Mouse (Mus musculus): Measurements from ENCODE around the gene Pde3a. TPM values are rescaled to one million over a fixed set of nuclear protein-coding genes. Genes with fewer than 3 reads are reported as not detected.
A peak's percentile ranks its signal among the peaks of the same experiment; 100 is the strongest.

The Pde3a gene
- polyA plus RNA-seq, 1 experiment from 2014 or later = 4.8 TPM

DNA sequence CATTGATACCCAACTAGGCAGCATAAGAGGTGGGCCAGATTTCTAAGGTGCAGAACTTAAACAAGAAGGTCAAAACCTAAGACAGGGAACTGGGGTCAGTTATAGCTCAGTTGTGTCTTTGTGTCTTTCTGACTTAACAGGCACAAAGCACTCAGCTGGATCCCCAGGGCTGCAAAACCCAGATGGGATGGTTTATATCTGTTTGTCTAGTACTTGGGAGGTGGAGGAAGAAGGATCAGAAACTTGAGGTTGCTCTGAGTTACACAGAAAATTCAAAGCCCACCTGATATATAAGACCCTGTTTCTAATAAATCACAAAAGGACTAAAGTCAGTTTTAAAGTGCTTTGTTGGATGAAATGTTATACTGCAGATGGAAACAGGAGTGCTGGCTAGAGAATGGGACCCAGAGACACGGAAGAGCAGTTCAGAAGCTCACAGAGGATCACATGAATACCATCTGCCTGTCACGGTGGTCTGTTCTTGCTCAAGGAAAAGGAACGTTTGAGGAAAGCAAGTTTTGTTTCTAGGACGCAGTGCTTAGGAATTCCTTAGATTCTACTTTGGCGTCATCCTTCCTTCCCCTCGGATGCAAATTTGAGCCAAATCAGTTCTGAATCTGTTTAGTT lies 16.2 kb upstream of the Pde3a start:
- Histone ChIP-seq H3K4me2 (ENCODE audit: low read depth, low read length) (no peak overlapping the region), H3K4me3 (ENCODE audit: low read depth, low read length) (no peak overlapping the region), H3K4me1 (ENCODE audit: control insufficient read depth, insufficient read depth, low read length) (no peaks in the 10 kb centered on the region), H3K27ac (replicated peaks; ENCODE audit: low read depth, low read length) (no peak overlapping the region), H3K36me3 (ENCODE audit: control insufficient read depth, insufficient read depth, low read length) (no peaks in the 10 kb centered on the region), H3K27me3 (replicated peaks; ENCODE audit: control insufficient read depth, insufficient read depth, low read length) (no peaks in the 10 kb centered on the region), H3K9ac (ENCODE audit: low read depth, low read length) (no peak overlapping the region), H3K9me3 (ENCODE audit: control insufficient read depth, low read length) (no peaks in the 10 kb centered on the region)
- ATAC-seq (ENCODE audit: low read depth) = no peak
- WGBS = 48% methylated on average over 6 of the region's 6 CpGs
- peak; percentile 68 for DNase-seq (ENCODE audit: low spot score)

DNA sequence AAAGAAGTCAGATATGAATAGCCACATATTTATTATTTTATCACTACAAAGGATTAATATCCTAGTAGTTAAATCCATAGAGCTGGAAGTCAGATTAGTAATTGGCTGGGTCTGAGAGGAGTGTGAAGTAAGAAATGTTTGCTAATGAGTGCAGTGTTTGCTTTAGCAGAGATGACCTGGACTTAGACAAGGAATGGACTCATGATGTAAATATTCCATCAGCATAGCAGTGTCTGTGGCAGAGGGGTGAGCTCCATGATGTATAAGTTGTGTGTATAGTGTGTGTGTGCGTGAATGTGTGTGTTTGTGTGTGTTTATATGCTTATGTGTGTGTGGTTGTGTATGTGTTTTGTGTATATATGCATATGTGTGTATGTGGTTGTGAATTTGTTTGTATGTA lies 7.3 kb upstream of the Pde3a start:
- no peak for DNase-seq (ENCODE audit: low spot score)
- H3K27me3 ChIP-seq (replicated peaks; ENCODE audit: control insufficient read depth, insufficient read depth, low read length) = no peaks in the 10 kb centered on the region
- H3K4me1 ChIP-seq (ENCODE audit: control insufficient read depth, insufficient read depth, low read length) = no peaks in the 10 kb centered on the region
- no peak overlapping the region for H3K4me2 ChIP-seq (ENCODE audit: low read depth, low read length)
- H3K9me3 ChIP-seq (ENCODE audit: control insufficient read depth, low read length) = no peaks in the 10 kb centered on the region
- H3K27ac ChIP-seq (replicated peaks; ENCODE audit: low read depth, low read length) = no peak overlapping the region
- H3K4me3 ChIP-seq (ENCODE audit: low read depth, low read length) = no peak overlapping the region
- no peak overlapping the region for H3K9ac ChIP-seq (ENCODE audit: low read depth, low read length)
- no peaks in the 10 kb centered on the region for H3K36me3 ChIP-seq (ENCODE audit: control insufficient read depth, insufficient read depth, low read length)
- 88% methylated on average over 1 of the region's 1 CpGs for WGBS
- ATAC-seq (ENCODE audit: low read depth) = no peak

DNA sequence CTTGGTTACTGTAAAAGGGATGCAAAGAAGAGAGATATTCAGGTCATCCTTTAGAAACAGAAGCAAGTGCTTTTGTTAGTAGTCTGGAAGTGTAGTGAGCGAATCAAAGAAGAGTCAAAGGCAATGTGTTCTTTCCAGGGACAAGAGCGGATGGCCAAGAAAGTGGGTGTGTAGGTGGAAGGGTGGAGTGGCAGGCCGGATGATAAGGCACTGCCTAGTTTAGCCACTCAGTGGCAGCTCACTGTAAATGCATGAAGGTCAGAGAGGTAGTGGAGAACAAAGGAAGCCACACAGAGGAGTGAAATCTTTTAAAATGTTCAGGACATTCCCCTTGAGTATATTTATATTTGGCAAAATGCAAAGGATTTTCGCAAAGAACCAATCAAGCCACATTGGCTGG lies 4.0 kb upstream of the Pde3a start:
- no peak for DNase-seq (ENCODE audit: low spot score)
- no peak overlapping the region for H3K4me3 ChIP-seq (ENCODE audit: low read depth, low read length)
- H3K9ac ChIP-seq (ENCODE audit: low read depth, low read length) = no peak overlapping the region
- peaks cover 5% of the 10 kb centered on the region; the same call in 1 of the 2 replicates for H3K27me3 ChIP-seq (replicated peaks; ENCODE audit: control insufficient read depth, insufficient read depth, low read length)
- no peaks in the 10 kb centered on the region for H3K4me1 ChIP-seq (ENCODE audit: control insufficient read depth, insufficient read depth, low read length)
- no peak overlapping the region for H3K27ac ChIP-seq (replicated peaks; ENCODE audit: low read depth, low read length)
- no peaks in the 10 kb centered on the region for H3K9me3 ChIP-seq (ENCODE audit: control insufficient read depth, low read length)
- no peaks in the 10 kb centered on the region for H3K36me3 ChIP-seq (ENCODE audit: control insufficient read depth, insufficient read depth, low read length)
- no peak overlapping the region for H3K4me2 ChIP-seq (ENCODE audit: low read depth, low read length)
- ATAC-seq (ENCODE audit: low read depth) = no peak
- 86% methylated on average over 4 of the region's 4 CpGs for WGBS

DNA sequence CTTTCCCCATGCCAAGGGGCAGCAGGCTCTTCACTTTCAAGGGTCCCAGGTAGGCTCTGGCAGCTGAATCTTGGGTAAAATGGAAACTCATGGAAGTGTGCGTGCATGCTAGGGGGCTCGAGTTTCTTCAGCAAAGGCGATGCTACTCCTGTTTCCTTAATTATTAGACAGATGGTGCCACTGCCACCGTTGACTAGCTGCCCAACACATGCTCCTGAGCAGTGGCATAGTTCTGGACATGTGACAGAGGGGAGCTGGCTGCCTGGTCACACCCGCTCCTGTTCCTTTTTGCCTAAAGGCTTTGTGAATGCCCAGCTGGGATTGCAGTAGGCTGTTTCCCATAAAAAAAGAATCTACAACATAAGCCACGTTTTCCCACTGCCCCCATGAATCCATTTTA lies 2.7 kb upstream of the Pde3a start:
- no peak for ATAC-seq (ENCODE audit: low read depth)
- Histone ChIP-seq H3K4me1 (ENCODE audit: control insufficient read depth, insufficient read depth, low read length) (no peaks in the 10 kb centered on the region; the same call in 1 of the 2 replicates), H3K4me2 (ENCODE audit: low read depth, low read length) (no peak overlapping the region)

DNA sequence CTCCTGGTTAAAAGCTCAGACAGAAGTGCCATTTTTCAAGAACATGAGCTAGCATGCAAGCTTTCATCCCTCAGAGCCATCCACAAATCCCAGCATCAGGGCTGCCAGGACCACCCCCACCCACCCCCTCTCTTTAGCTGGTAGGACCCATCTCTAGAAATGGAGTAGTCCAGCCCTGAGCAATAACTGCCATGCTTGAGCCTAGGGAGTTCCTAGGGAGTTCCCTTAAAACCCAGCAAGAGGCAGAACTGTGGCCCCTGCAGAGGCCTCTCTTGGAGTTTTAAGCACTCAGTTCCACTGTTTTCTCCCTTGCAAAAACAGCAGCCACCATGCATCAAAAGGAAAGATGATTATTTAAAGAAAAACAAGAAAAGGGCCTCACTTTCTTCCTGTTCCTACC lies 988 bp upstream of the Pde3a start:
- peaks cover 7% of the 10 kb centered on the region; the same call in 1 of the 2 replicates for H3K27me3 ChIP-seq (replicated peaks; ENCODE audit: control insufficient read depth, insufficient read depth, low read length)
- peak overlapping the region; percentile 81 for H3K9ac ChIP-seq (ENCODE audit: low read depth, low read length)
- H3K4me2 ChIP-seq (ENCODE audit: low read depth, low read length) = peak overlapping the region; percentile 87
- H3K4me3 ChIP-seq (ENCODE audit: low read depth, low read length) = peak overlapping the region; percentile 79
- DNase-seq (ENCODE audit: low spot score) (no peak), ATAC-seq (ENCODE audit: low read depth) (no peak)
- H3K36me3 ChIP-seq (ENCODE audit: control insufficient read depth, insufficient read depth, low read length) = no peaks in the 10 kb centered on the region
- H3K9me3 ChIP-seq (ENCODE audit: control insufficient read depth, low read length) = no peaks in the 10 kb centered on the region
- no peak overlapping the region for H3K27ac ChIP-seq (replicated peaks; ENCODE audit: low read depth, low read length)
- no peaks in the 10 kb centered on the region; the same call in 1 of the 2 replicates for H3K4me1 ChIP-seq (ENCODE audit: control insufficient read depth, insufficient read depth, low read length)

More for the DNA sequence above, 2.7 kb upstream of the Pde3a start:
- H3K9me3 ChIP-seq (ENCODE audit: control insufficient read depth, low read length) = no peaks in the 10 kb centered on the region
- H3K9ac ChIP-seq (ENCODE audit: low read depth, low read length) = no peak overlapping the region
- 64% methylated on average over 6 of the region's 6 CpGs for WGBS
- no peak overlapping the region for H3K27ac ChIP-seq (replicated peaks; ENCODE audit: low read depth, low read length)
- DNase-seq (ENCODE audit: low spot score) = no peak
- H3K4me3 ChIP-seq (ENCODE audit: low read depth, low read length) = no peak overlapping the region
- no peaks in the 10 kb centered on the region for H3K36me3 ChIP-seq (ENCODE audit: control insufficient read depth, insufficient read depth, low read length)
- peaks cover 7% of the 10 kb centered on the region; the same call in 1 of the 2 replicates for H3K27me3 ChIP-seq (replicated peaks; ENCODE audit: control insufficient read depth, insufficient read depth, low read length)

DNA sequence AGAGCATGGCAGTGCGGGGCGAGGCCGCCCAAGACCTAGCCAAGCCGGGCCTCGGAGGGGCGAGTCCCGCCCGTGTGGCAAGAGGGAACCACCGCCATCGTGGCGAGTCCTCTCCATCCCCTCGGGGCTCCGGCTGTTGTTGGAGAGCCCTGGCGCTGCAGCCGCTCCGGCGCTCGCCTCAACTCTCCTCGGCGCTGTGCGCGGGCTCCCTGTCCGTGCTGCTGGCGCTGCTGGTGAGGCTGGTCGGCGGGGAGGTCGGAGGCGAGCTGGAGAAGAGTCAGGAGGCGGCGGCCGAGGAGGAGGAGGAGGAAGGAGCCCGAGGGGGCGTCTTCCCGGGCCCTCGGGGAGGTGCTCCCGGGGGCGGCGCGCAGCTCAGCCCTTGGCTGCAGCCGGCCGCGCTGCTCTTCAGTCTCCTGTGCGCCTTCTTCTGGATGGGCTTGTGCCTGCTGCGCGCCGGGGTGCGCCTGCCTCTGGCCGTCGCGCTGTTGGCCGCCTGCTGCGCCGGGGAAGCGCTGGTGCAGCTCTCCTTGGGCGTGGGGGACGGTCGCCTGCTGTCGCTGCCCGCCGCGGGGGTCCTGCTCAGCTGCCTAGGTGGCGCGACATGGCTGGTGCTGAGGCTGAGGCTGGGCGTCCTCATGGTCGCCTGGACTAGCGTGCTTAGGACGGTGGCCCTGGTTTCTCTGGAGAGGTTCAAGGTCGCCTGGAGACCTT lies 671 bp downstream of the Pde3a start:
- H3K4me3 ChIP-seq (ENCODE audit: low read depth, low read length) = peak overlapping the region; percentile 79
- peak overlapping the region; percentile 87 for H3K4me2 ChIP-seq (ENCODE audit: low read depth, low read length)
- H3K9ac ChIP-seq (ENCODE audit: low read depth, low read length) = peak overlapping the region; percentile 81
- H3K9me3 ChIP-seq (ENCODE audit: control insufficient read depth, low read length) = no peaks in the 10 kb centered on the region
- DNase-seq (ENCODE audit: low spot score) = peak; percentile 79
- no peaks in the 10 kb centered on the region; the same call in 1 of the 2 replicates for H3K4me1 ChIP-seq (ENCODE audit: control insufficient read depth, insufficient read depth, low read length)
- peaks cover 7% of the 10 kb centered on the region; the same call in 1 of the 2 replicates for H3K27me3 ChIP-seq (replicated peaks; ENCODE audit: control insufficient read depth, insufficient read depth, low read length)
- peak overlapping the region; percentile 89 for H3K27ac ChIP-seq (replicated peaks; ENCODE audit: low read depth, low read length)
- WGBS = 0% methylated on average over 30 of the region's 68 CpGs
- ATAC-seq (ENCODE audit: low read depth) = peak; percentile 90
- H3K36me3 ChIP-seq (ENCODE audit: control insufficient read depth, insufficient read depth, low read length) = no peaks in the 10 kb centered on the region

DNA sequence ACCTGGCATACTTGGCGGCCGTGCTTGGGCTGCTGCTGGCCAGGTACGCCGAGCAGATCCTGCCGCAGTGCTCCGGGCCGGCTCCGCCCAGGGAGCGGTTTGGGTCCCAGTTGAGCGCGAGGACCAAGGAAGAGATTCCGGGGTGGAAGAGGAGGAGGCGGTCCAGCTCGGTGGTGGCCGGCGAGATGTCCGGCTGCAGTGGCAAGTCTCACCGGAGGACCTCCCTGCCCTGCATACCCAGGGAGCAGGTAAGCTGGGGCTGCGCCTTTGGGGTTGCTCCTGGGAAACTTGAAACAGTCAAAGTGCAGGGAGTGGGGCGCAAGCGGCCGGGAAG lies 1.2 kb downstream of the Pde3a start:
- Histone ChIP-seq H3K27me3 (replicated peaks; ENCODE audit: control insufficient read depth, insufficient read depth, low read length) (peaks cover 7% of the 10 kb centered on the region; the same call in 1 of the 2 replicates), H3K4me3 (ENCODE audit: low read depth, low read length) (peak overlapping the region; percentile 79), H3K9ac (ENCODE audit: low read depth, low read length) (peak overlapping the region; percentile 81), H3K36me3 (ENCODE audit: control insufficient read depth, insufficient read depth, low read length) (no peaks in the 10 kb centered on the region), H3K9me3 (ENCODE audit: control insufficient read depth, low read length) (no peaks in the 10 kb centered on the region), H3K27ac (replicated peaks; ENCODE audit: low read depth, low read length) (peak overlapping the region; percentile 89), H3K4me2 (ENCODE audit: low read depth, low read length) (peak overlapping the region; percentile 87), H3K4me1 (ENCODE audit: control insufficient read depth, insufficient read depth, low read length) (peaks cover 5% of the 10 kb centered on the region; the same call in 1 of the 2 replicates)
- no peak for DNase-seq (ENCODE audit: low spot score)
- WGBS = under 1% methylated on average over 19 of the region's 22 CpGs
- ATAC-seq (ENCODE audit: low read depth) = no peak; the same call in 1 of the 2 replicates

DNA sequence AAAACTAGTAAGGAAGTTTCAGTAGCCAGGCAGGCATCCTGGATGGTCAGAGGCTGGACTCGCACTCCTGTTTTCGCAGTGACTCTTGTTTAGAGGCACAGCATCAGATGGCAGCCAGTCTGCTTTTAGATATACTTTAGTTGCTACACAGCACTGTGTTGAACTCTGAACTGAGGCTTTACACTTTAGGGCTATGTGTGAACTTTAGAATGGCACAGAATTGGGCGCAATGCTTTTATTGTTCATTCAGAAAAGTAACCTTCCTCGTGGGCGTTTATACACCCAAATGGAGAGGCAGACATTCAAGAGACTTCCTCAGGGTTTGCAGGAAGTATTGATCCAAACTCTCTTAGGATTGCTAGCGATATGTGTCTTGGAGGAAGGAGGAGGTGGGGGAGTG lies 1.9 kb downstream of the Pde3a start:
- Histone ChIP-seq H3K36me3 (ENCODE audit: control insufficient read depth, insufficient read depth, low read length) (no peaks in the 10 kb centered on the region), H3K4me2 (ENCODE audit: low read depth, low read length) (peak overlapping the region; percentile 87), H3K4me1 (ENCODE audit: control insufficient read depth, insufficient read depth, low read length) (peaks cover 9% of the 10 kb centered on the region; the same call in 1 of the 2 replicates), H3K4me3 (ENCODE audit: low read depth, low read length) (peak overlapping the region; percentile 79), H3K9me3 (ENCODE audit: control insufficient read depth, low read length) (no peaks in the 10 kb centered on the region), H3K9ac (ENCODE audit: low read depth, low read length) (peak overlapping the region; percentile 81), H3K27me3 (replicated peaks; ENCODE audit: control insufficient read depth, insufficient read depth, low read length) (peaks cover 7% of the 10 kb centered on the region; the same call in 1 of the 2 replicates), H3K27ac (replicated peaks; ENCODE audit: low read depth, low read length) (no peak overlapping the region)
- DNase-seq (ENCODE audit: low spot score) (no peak), ATAC-seq (ENCODE audit: low read depth) (no peak)
- 39% methylated on average over 6 of the region's 6 CpGs for WGBS
